Mouse (Mus musculus) embryonic facial prominence, embryonic 10.5 days (tissue): ENCODE results near the gene AU040320. TPM values are rescaled to one million over a fixed set of nuclear protein-coding genes. Genes with fewer than 3 reads are reported as not detected.

ENCODE experiments used
- DNase-seq: peaks from one replicate; pipeline ENCODE4 v3.0.0-alpha.2; 2017; ENCODE audit warnings: low spot score
- H3K27ac ChIP-seq: fragments of 300-500 bp; sonication (generic); replicated peaks from 2 replicates; pipeline ENCODE4 v1.5.1; 2016; ENCODE audit warnings: mild to moderate bottlenecking
- H3K27me3 ChIP-seq: fragments of 300-500 bp; sonication (generic); replicated peaks from 2 replicates; pipeline ENCODE4 v1.6.1; 2016; ENCODE audit warnings: low read depth, mild to moderate bottlenecking; ENCODE audit not compliant: poor library complexity, severe bottlenecking
- H3K36me3 ChIP-seq: fragments of 300-500 bp; sonication (generic); replicated peaks from 2 replicates; pipeline ENCODE4 v1.6.1; 2016; ENCODE audit warnings: mild to moderate bottlenecking, moderate library complexity
- H3K4me1 ChIP-seq: fragments of 300-500 bp; sonication (generic); 2 replicates; pipeline ENCODE4 v1.6.1; 2016
- H3K4me3 ChIP-seq: fragments of 300-500 bp; sonication (generic); 2 replicates; pipeline ENCODE4 v1.5.1; 2016; ENCODE audit warnings: mild to moderate bottlenecking, moderate library complexity
- H3K9me3 ChIP-seq: fragments of 300-500 bp; sonication (generic); 2 replicates; pipeline ENCODE4 v1.6.1; 2016; ENCODE audit warnings: mild to moderate bottlenecking
- WGBS: fragments of 180-500 bp; shearing (Covaris S2); methylation state at CpG from one replicate; pipeline ENCODE4 v1.1.7; 2016; 5-methylcytosine and 5-hydroxymethylcytosine counted together
- polyA plus RNA-seq: library from polyadenylated mRNA; unstranded; fragments of >200 nt; fragmentation: Nextera tagmentation; extraction: Ambion mirVana; gene quantifications from 2 replicates; pipeline ENCODE4 v1.2.1, GENCODE M21; 2016

AU040320 gene
- polyA plus RNA-seq, 1 experiment from 2014 or later = 19.3 TPM

- 59% methylated on average over 8 of the region's 8 CpGs for WGBS
- Histone ChIP-seq H3K4me1 (peaks cover 31% of the 10 kb centered on the region), H3K4me3 (no peak overlapping the region), H3K36me3 (no peaks in the 10 kb centered on the region), H3K27ac (no peak overlapping the region; the same call in 1 of the 2 replicates), H3K27me3 (no peaks in the 10 kb centered on the region), H3K9me3 (no peaks in the 10 kb centered on the region)
- no peak for DNase-seq
These were observed 25.8 kb downstream of the AU040320 start for GRCm38 (mm10) chr4:126779148-126779581.

GRCm38 (mm10) chr4:126779826-126780775, 26.8 kb downstream of the AU040320 start:
- Histone ChIP-seq H3K27ac (no peak overlapping the region), H3K4me1 (peaks cover 31% of the 10 kb centered on the region), H3K27me3 (no peaks in the 10 kb centered on the region), H3K36me3 (no peaks in the 10 kb centered on the region), H3K9me3 (no peaks in the 10 kb centered on the region), H3K4me3 (no peak overlapping the region)
- WGBS = 73% methylated on average over 12 of the region's 12 CpGs
- no peak for DNase-seq

GRCm38 (mm10) chr4:126781871-126782270, 28.5 kb downstream of the AU040320 start:
- 76% methylated on average over 3 of the region's 3 CpGs for WGBS
- peaks cover 31% of the 10 kb centered on the region for H3K4me1 ChIP-seq
- DNase-seq = no peak
- H3K27me3 ChIP-seq = no peaks in the 10 kb centered on the region
- H3K27ac ChIP-seq = no peak overlapping the region
- H3K4me3 ChIP-seq = no peak overlapping the region
- no peaks in the 10 kb centered on the region for H3K9me3 ChIP-seq
- H3K36me3 ChIP-seq = 0 out of 2 replicates have a peak, but pooled peaks cover under 1% of the 10 kb centered on the region

GRCm38 (mm10) chr4:126782512-126782911, 29.2 kb downstream of the AU040320 start:
- Histone ChIP-seq H3K27me3 (no peaks in the 10 kb centered on the region), H3K27ac (no peak overlapping the region), H3K4me1 (peaks cover 31% of the 10 kb centered on the region), H3K4me3 (no peak overlapping the region), H3K9me3 (no peaks in the 10 kb centered on the region), H3K36me3 (0 out of 2 replicates have a peak, but pooled peaks cover 4% of the 10 kb centered on the region)
- WGBS = 85% methylated on average over 8 of the region's 8 CpGs
- DNase-seq = no peak

GRCm38 (mm10) chr4:126782996-126783395, 29.7 kb downstream of the AU040320 start:
- Histone ChIP-seq H3K9me3 (no peaks in the 10 kb centered on the region), H3K36me3 (0 out of 2 replicates have a peak, but pooled peaks cover 5% of the 10 kb centered on the region), H3K27ac (no peak overlapping the region), H3K27me3 (no peaks in the 10 kb centered on the region), H3K4me1 (peaks cover 31% of the 10 kb centered on the region), H3K4me3 (no peak overlapping the region)
- WGBS = 84% methylated on average over 8 of the region's 8 CpGs
- DNase-seq = no peak

- no peak overlapping the region for H3K27ac ChIP-seq
- no peak overlapping the region for H3K4me3 ChIP-seq
- H3K36me3 ChIP-seq = peaks cover 54% of the 10 kb centered on the region
- 91% methylated on average over 7 of the region's 7 CpGs for WGBS
- no peaks in the 10 kb centered on the region for H3K27me3 ChIP-seq
- H3K9me3 ChIP-seq = no peaks in the 10 kb centered on the region
- H3K4me1 ChIP-seq = no peaks in the 10 kb centered on the region
- no peak for DNase-seq
These were observed 39.2 kb downstream of the AU040320 start for GRCm38 (mm10) chr4:126792341-126793102.

- Histone ChIP-seq H3K4me3 (no peak overlapping the region), H3K36me3 (peaks cover 3% of the 10 kb centered on the region; the same call in 1 of the 2 replicates), H3K27ac (no peak overlapping the region), H3K27me3 (no peaks in the 10 kb centered on the region), H3K9me3 (no peaks in the 10 kb centered on the region), H3K4me1 (peaks cover 4% of the 10 kb centered on the region; the same call in 1 of the 2 replicates)
- DNase-seq = no peak
- WGBS = 93% methylated on average over 8 of the region's 8 CpGs
These were observed 48.8 kb downstream of the AU040320 start for GRCm38 (mm10) chr4:126802174-126802573.

- Histone ChIP-seq H3K27ac (no peak overlapping the region), H3K36me3 (peaks cover 3% of the 10 kb centered on the region; the same call in 1 of the 2 replicates)
These were observed 50.0 kb downstream of the AU040320 start for GRCm38 (mm10) chr4:126803268-126803873.

GRCm38 (mm10) chr4:126805741-126806140, 52.4 kb downstream of the AU040320 start:
- Histone ChIP-seq H3K27me3 (no peaks in the 10 kb centered on the region), H3K36me3 (peaks cover 14% of the 10 kb centered on the region), H3K9me3 (no peaks in the 10 kb centered on the region), H3K4me1 (peaks cover 4% of the 10 kb centered on the region; the same call in 1 of the 2 replicates), H3K4me3 (no peak overlapping the region), H3K27ac (no peak overlapping the region)
- 64% methylated on average over 4 of the region's 4 CpGs for WGBS
- no peak for DNase-seq

More at GRCm38 (mm10) chr4:126803268-126803873, 50.0 kb downstream of the AU040320 start:
- H3K27me3 ChIP-seq = no peaks in the 10 kb centered on the region
- H3K4me3 ChIP-seq = no peak overlapping the region
- no peak for DNase-seq
- no peaks in the 10 kb centered on the region for H3K9me3 ChIP-seq
- H3K4me1 ChIP-seq = peaks cover 4% of the 10 kb centered on the region; the same call in 1 of the 2 replicates
- 32% methylated on average over 8 of the region's 8 CpGs for WGBS

GRCm38 (mm10) chr4:126806692-126807427, 53.5 kb downstream of the AU040320 start:
- Histone ChIP-seq H3K36me3 (peaks cover 19% of the 10 kb centered on the region), H3K27ac (no peak overlapping the region), H3K27me3 (no peaks in the 10 kb centered on the region), H3K4me1 (peaks cover 4% of the 10 kb centered on the region; the same call in 1 of the 2 replicates), H3K9me3 (no peaks in the 10 kb centered on the region), H3K4me3 (no peak overlapping the region)
- 91% methylated on average over 7 of the region's 7 CpGs for WGBS
- no peak for DNase-seq

- 87% methylated on average over 3 of the region's 3 CpGs for WGBS
- H3K4me1 ChIP-seq = no peaks in the 10 kb centered on the region
- no peak for DNase-seq
- peaks cover 25% of the 10 kb centered on the region for H3K36me3 ChIP-seq
- no peak overlapping the region for H3K27ac ChIP-seq
- H3K4me3 ChIP-seq = no peak overlapping the region
- no peaks in the 10 kb centered on the region for H3K9me3 ChIP-seq
- no peaks in the 10 kb centered on the region for H3K27me3 ChIP-seq
These were observed 57.2 kb downstream of the AU040320 start for GRCm38 (mm10) chr4:126810566-126810965.
